Mouse (Mus musculus) spleen, adult 2 months (tissue): Measurements from ENCODE around the gene Zc2hc1b.

Source experiments
- CTCF ChIP-seq: fragments of 200-500 bp; IDR thresholded peaks from 2 replicates; pipeline ENCODE4 v1.5.1; 2011; ENCODE audit warnings: mild to moderate bottlenecking, inconsistent platforms; ENCODE audit not compliant: insufficient read depth, insufficient read length, insufficient replicate concordance; ENCODE audit errors: extremely low read depth
- POLR2A ChIP-seq: fragments of 200-500 bp; IDR thresholded peaks from 2 replicates; pipeline ENCODE4 v1.6.1; 2011; ENCODE audit warnings: low read depth, low read length, inconsistent platforms

DNA sequence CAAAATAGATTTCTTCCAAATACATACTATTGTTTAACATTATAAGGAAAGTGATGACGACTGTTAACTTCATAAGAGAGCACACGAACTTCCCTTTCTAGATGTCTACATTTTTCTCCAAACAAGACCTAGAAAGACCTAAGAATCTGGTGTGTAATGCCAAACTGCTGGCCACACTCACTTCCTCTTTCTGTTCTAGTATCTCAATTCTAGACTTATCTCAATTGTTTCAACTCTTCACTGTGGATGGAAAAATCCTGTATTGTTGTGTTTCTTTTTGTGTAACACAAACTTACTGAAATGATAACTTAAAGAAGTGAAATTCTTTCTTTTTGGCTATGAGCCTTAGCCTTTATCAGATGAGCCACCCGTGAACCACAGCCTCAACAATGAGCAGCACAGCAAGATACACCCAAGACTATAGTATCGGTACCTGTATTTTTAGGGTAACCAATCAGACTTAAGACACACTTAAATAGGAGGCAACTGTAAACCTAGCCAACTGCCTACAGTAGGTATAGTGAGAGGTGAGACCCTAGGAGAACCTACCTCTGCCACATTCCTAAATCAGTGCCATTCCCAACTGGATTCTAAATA is 6.4 kb upstream of the Zc2hc1b start:
- TF ChIP-seq CTCF (no peak), POLR2A (no peak)
